Mouse (Mus musculus): ENCODE results near the gene Cyp4f16. TPM values are rescaled to one million over a fixed set of nuclear protein-coding genes. Genes with fewer than 3 reads are reported as not detected.
"Not testable (repeated sequence)": the region's sequence is repeated elsewhere in the genome, so short reads cannot be mapped to it uniquely, and the experiment has no call there.

Gene Cyp4f16
- 52.2 and 53.6 TPM in 2 replicates for polyA plus RNA-seq (2012; ENCODE audit: insufficient read depth, insufficient read length, missing spikeins)

GRCm38 (mm10) chr17:32536051-32536866 is at the start of gene Cyp4f16:
TSS of gene Cyp4f16 (plus strand) at chr17:32536558.
- H3K27ac ChIP-seq (ENCODE audit: insufficient read depth, low read depth, low read length) = 0 out of 2 replicates have a peak within 1 kb of the TSS, but pooled peaks have one; percentile 17
- peaks cover 19% of the 10 kb centered on the region for H3K4me1 ChIP-seq (ENCODE audit: control insufficient read depth, insufficient read depth, low read length)
- TF ChIP-seq POLR2A (IDR thresholded peaks at IDR 0.05; ENCODE audit: borderline replicate concordance, low read depth, low read length) = peak; percentile 32; the same call in 1 of the 2 replicates

GRCm38 (mm10) chr17:32492349-32492980 is 43.9 kb upstream of the Cyp4f16 start:
- H3K4me3 ChIP-seq (ENCODE audit: insufficient read depth, low read length) = no peak overlapping the region
- H3K4me1 ChIP-seq (ENCODE audit: control insufficient read depth, insufficient read depth, low read length) = no peaks in the 10 kb centered on the region
- no peak overlapping the region for H3K27ac ChIP-seq (ENCODE audit: insufficient read depth, low read depth, low read length)
- TF ChIP-seq POLR2A (IDR thresholded peaks at IDR 0.05; ENCODE audit: borderline replicate concordance, low read depth, low read length) (no peak), CTCF (IDR thresholded peaks at IDR 0.05; ENCODE audit: low read depth, low read length) (no peak)

More at GRCm38 (mm10) chr17:32536051-32536866, at the start of gene Cyp4f16:
- peak within 1 kb of the TSS; percentile 69 for H3K4me3 ChIP-seq (ENCODE audit: insufficient read depth, low read length)

- H3K27ac ChIP-seq (ENCODE audit: insufficient read depth, low read depth, low read length) = no peak overlapping the region
- TF ChIP-seq CTCF (IDR thresholded peaks at IDR 0.05; ENCODE audit: low read depth, low read length) (no peak), POLR2A (IDR thresholded peaks at IDR 0.05; ENCODE audit: borderline replicate concordance, low read depth, low read length) (no peak)
- no peaks in the 10 kb centered on the region for H3K4me1 ChIP-seq (ENCODE audit: control insufficient read depth, insufficient read depth, low read length)
- H3K4me3 ChIP-seq (ENCODE audit: insufficient read depth, low read length) = no peak overlapping the region
These were observed 41.8 kb upstream of the Cyp4f16 start for GRCm38 (mm10) chr17:32494601-32495000.

- not testable (repeated sequence) for H3K4me1 ChIP-seq (ENCODE audit: control insufficient read depth, insufficient read depth, low read length); H3K4me3 ChIP-seq (ENCODE audit: insufficient read depth, low read length); H3K27ac ChIP-seq (ENCODE audit: insufficient read depth, low read depth, low read length)
These were observed 35.8 kb upstream of the Cyp4f16 start for GRCm38 (mm10) chr17:32500511-32500910.

- Histone ChIP-seq H3K4me3 (ENCODE audit: insufficient read depth, low read length) (no peak overlapping the region), H3K4me1 (ENCODE audit: control insufficient read depth, insufficient read depth, low read length) (0 out of 2 replicates have a peak, but pooled peaks cover 2% of the 10 kb centered on the region), H3K27ac (ENCODE audit: insufficient read depth, low read depth, low read length) (no peak overlapping the region)
- no peak for TF ChIP-seq POLR2A (IDR thresholded peaks at IDR 0.05; ENCODE audit: borderline replicate concordance, low read depth, low read length)
- no peak for TF ChIP-seq CTCF (IDR thresholded peaks at IDR 0.05; ENCODE audit: low read depth, low read length)
These were observed 35.3 kb upstream of the Cyp4f16 start for GRCm38 (mm10) chr17:32501051-32501450.

- Histone ChIP-seq H3K4me1 (ENCODE audit: control insufficient read depth, insufficient read depth, low read length) (0 out of 2 replicates have a peak, but pooled peaks cover 2% of the 10 kb centered on the region), H3K4me3 (ENCODE audit: insufficient read depth, low read length) (no peak overlapping the region), H3K27ac (ENCODE audit: insufficient read depth, low read depth, low read length) (no peak overlapping the region)
- TF ChIP-seq POLR2A (IDR thresholded peaks at IDR 0.05; ENCODE audit: borderline replicate concordance, low read depth, low read length) (no peak), CTCF (IDR thresholded peaks at IDR 0.05; ENCODE audit: low read depth, low read length) (no peak)
These were observed 33.2 kb upstream of the Cyp4f16 start for GRCm38 (mm10) chr17:32503111-32503510.

- TF ChIP-seq POLR2A (IDR thresholded peaks at IDR 0.05; ENCODE audit: borderline replicate concordance, low read depth, low read length) (no peak), CTCF (IDR thresholded peaks at IDR 0.05; ENCODE audit: low read depth, low read length) (no peak)
- H3K4me1 ChIP-seq (ENCODE audit: control insufficient read depth, insufficient read depth, low read length) = 0 out of 2 replicates have a peak, but pooled peaks cover 2% of the 10 kb centered on the region
- no peak within 1 kb of the TSS for H3K27ac ChIP-seq (ENCODE audit: insufficient read depth, low read depth, low read length)
- H3K4me3 ChIP-seq (ENCODE audit: insufficient read depth, low read length) = peak within 1 kb of the TSS; percentile 51
These were observed 30.3 kb upstream of the Cyp4f16 start, which contains the start of gene Cyp4f17 for GRCm38 (mm10) chr17:32505851-32506728. TSS of gene Cyp4f17 (plus strand) at chr17:32506050.

GRCm38 (mm10) chr17:32506729-32507245 is 29.6 kb upstream of the Cyp4f16 start:
- no peak overlapping the region for H3K4me3 ChIP-seq (ENCODE audit: insufficient read depth, low read length)
- H3K4me1 ChIP-seq (ENCODE audit: control insufficient read depth, insufficient read depth, low read length) = 0 out of 2 replicates have a peak, but pooled peaks cover 2% of the 10 kb centered on the region
- no peak overlapping the region for H3K27ac ChIP-seq (ENCODE audit: insufficient read depth, low read depth, low read length)
- TF ChIP-seq CTCF (IDR thresholded peaks at IDR 0.05; ENCODE audit: low read depth, low read length) = no peak
- TF ChIP-seq POLR2A (IDR thresholded peaks at IDR 0.05; ENCODE audit: borderline replicate concordance, low read depth, low read length) = no peak

GRCm38 (mm10) chr17:32516126-32516525 is 20.2 kb upstream of the Cyp4f16 start:
- Histone ChIP-seq H3K4me3 (ENCODE audit: insufficient read depth, low read length) (no peak overlapping the region), H3K27ac (ENCODE audit: insufficient read depth, low read depth, low read length) (no peak overlapping the region), H3K4me1 (ENCODE audit: control insufficient read depth, insufficient read depth, low read length) (peaks cover 8% of the 10 kb centered on the region)
- TF ChIP-seq CTCF (IDR thresholded peaks at IDR 0.05; ENCODE audit: low read depth, low read length) = no peak
- TF ChIP-seq POLR2A (IDR thresholded peaks at IDR 0.05; ENCODE audit: borderline replicate concordance, low read depth, low read length) = no peak
